Mouse (Mus musculus) testis, adult 2 months (tissue): ENCODE measurements around the gene Fbxo41.
"Not testable (repeated sequence)": the region's sequence is repeated elsewhere in the genome, so short reads cannot be mapped to it uniquely, and the experiment has no call there.

Experiments
- CTCF ChIP-seq: fragments of 200-500 bp; IDR thresholded peaks from 2 replicates; pipeline ENCODE4 v1.5.1; 2012; ENCODE audit warnings: low read depth, mild to moderate bottlenecking, inconsistent platforms, low read length, moderate library complexity; ENCODE audit not compliant: control insufficient read depth, insufficient read depth, insufficient replicate concordance
- POLR2A ChIP-seq: fragments of 200-500 bp; IDR thresholded peaks from 2 replicates; pipeline ENCODE4 v1.6.1; 2012; ENCODE audit warnings: low read depth, mild to moderate bottlenecking, inconsistent platforms, low read length, moderate library complexity; ENCODE audit not compliant: control insufficient read depth

- TF ChIP-seq CTCF, POLR2A: not testable (repeated sequence)
Observed at GRCm38 (mm10) chr6:85450140-85450539, 52.7 kb downstream of the Fbxo41 start.
